Mouse (Mus musculus) C2C12 (cell line): ENCODE measurements around the gene Mospd3.

ENCODE experiments used
- CEBPB ChIP-seq: IDR thresholded peaks from one replicate; pipeline ENCODE4 v1.6.1; 2011; ENCODE audit warnings: low read depth, mild to moderate bottlenecking, control low read depth, moderate library complexity
- CTCF ChIP-seq: IDR thresholded peaks from one replicate; pipeline ENCODE4 v1.5.1; 2011; ENCODE audit not compliant: control insufficient read depth, insufficient read depth, insufficient read length
- MAX ChIP-seq: IDR thresholded peaks from one replicate; pipeline ENCODE4 v1.6.1; 2011; ENCODE audit warnings: mild to moderate bottlenecking, control low read depth
- MYOD1 ChIP-seq: IDR thresholded peaks from one replicate; pipeline ENCODE4 v1.6.1; 2011; ENCODE audit warnings: low read depth; ENCODE audit not compliant: control insufficient read depth, insufficient read length
- MYOG ChIP-seq: IDR thresholded peaks from one replicate; pipeline ENCODE4 v1.6.1; 2011; ENCODE audit not compliant: control insufficient read depth, insufficient read length; ENCODE audit errors: extremely low read depth
- USF1 ChIP-seq: IDR thresholded peaks from one replicate; pipeline ENCODE4 v1.6.1; 2011; ENCODE audit warnings: low read depth, mild to moderate bottlenecking, control low read depth, moderate library complexity

DNA sequence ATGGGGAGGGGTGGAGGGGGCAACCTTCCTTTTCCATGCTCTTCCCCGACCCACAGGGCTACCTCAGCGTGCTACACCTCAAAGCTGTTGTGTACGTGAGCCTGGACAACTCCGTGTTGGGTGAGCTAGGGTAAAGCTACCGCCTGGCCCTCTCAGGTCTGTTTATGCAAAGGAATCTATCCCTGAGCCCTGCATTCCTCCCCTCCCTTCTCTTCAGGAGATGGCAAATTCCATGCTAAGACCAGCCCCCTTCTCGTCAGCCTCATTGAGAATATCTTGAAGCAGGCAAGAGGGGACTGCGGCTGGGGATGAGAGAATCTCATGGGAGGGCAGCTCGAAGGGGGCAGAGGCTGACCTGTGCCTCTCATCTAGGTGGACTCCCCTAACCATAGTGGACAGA is 18.2 kb downstream of the Mospd3 start:
- TF ChIP-seq CTCF (no peak), USF1 (no peak), MYOG (no peak), CEBPB (no peak), MAX (no peak), MYOD1 (no peak)
